Mouse (Mus musculus) lung, postnatal 36 days (tissue): Measurements from ENCODE around the gene Suox.
"Not testable (repeated sequence)": the region's sequence is repeated elsewhere in the genome, so short reads cannot be mapped to it uniquely, and the experiment has no call there.

ENCODE experiments used
- DNase-seq: peaks from one replicate; pipeline ENCODE4 v3.0.0; 2022; ENCODE audit warnings: mixed read lengths

Suox gene

DNA sequence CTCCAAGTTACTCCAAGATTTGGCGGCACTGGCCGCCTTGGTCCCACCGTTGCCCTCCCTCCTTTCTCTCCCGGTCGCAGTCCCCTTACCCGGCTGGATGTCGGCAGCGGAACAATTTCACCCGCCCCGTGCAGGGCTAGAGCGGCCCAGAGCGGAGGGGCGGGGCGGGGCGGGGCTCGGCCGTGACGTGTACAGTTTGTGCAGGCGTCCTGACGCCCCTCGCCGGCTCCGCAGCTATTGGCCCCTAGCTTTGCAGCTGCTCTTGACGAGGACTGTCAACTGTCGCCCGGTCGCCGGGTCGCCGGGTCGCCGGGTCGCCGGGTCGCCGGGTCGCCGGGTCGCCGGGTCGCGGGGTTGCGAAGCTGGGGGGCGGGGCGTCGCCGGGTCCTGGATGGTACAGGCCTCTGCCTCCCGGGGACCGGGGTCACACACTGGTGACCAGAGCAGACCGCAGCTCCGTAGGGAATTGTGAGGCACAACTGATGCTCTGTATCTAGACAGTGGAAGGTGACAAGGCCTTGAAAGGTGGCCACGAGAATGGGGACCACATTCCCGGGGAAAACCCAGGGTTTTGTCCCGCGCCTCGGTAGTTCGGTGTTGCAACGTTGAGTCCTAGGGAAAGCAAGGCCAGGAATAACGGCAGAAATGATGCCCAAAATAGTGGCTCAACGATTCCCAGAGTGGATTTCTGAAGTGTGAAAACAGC, at the start of gene Suox:
Gene Suox (minus strand): TSS at position 311 of the 706 bp plus-strand sequence.
- peak; percentile 89 for DNase-seq

DNA sequence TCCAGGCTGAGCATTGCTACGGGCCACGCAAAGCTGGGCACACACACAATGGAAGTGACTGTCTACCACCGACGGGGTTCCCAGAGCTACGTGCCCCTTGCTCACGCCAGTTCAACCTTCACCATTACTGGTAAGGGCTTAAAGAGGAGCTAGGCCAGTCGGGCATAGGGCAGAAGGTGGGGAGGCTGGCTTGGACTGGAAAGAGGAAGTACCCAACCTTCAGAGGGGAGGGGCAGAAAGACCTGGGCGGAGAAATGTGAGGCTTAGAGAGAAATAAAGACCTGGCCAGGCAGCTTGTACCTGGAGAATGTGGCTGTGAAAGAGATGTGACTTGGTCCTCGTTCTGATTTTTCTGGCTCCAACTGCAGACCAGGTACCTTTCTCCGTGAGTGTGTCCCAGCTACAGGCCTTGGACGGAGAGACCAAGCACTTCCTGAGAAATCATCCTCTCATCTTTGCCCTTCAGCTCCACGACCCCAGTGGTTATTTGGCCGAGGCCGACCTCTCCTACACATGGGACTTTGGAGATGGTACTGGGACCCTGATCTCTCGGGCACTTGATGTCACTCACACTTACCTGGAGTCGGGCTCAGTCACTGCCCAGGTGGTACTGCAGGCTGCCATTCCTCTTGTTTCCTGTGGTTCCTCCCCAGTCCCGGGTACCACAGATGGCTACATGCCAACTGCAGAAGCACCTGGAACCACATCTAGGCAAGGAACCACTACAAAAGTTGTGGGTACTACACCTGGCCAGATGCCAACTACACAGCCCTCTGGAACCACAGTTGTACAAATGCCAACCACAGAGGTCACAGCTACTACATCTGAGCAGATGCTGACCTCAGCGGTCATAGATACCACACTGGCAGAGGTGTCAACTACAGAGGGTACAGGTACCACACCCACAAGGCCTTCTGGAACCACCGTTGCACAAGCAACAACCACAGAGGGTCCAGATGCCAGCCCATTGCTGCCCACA, 42.0 kb upstream of the Suox start:
- peak; percentile 66 for DNase-seq

DNA sequence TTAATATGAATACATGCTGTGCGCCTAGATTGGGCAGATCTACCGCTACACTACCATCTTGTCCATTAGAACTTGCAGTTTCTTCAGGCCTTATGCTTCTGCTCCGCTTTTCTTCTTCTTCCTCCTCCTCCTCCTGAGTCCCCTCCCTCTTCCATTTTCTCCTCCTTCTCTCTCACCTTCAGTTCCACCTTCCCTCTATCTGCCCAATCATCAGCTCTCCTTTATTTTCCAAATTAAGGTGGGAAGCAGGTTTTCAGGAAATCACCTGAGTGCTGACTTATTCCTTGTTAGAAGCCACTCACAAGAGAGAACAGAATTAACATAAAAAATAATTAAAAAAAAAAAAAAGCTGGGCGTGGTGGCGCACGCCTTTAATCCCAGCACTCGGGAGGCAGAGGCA, 37.4 kb upstream of the Suox start:
- DNase-seq, result not testable (repeated sequence)

DNA sequence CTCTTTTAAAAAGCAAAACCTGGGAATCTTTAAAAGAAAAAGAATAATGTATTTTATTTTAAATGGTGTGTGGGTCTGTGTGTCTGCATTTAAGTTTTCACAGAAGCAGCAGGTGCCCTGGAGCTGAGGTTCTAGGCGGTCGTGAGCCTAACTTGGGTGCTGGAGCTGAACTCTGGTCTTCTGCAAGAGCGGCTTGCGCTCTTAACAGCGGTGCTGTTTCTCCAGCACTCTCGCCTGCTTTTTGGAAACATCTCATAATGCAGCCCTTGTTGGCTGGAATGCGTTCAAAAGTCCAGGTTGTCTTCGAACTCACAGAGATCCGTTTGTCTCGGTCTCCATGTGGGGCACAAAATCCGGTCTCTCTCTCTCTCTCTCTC, 31.4 kb upstream of the Suox start:
- DNase-seq, result no peak

DNA sequence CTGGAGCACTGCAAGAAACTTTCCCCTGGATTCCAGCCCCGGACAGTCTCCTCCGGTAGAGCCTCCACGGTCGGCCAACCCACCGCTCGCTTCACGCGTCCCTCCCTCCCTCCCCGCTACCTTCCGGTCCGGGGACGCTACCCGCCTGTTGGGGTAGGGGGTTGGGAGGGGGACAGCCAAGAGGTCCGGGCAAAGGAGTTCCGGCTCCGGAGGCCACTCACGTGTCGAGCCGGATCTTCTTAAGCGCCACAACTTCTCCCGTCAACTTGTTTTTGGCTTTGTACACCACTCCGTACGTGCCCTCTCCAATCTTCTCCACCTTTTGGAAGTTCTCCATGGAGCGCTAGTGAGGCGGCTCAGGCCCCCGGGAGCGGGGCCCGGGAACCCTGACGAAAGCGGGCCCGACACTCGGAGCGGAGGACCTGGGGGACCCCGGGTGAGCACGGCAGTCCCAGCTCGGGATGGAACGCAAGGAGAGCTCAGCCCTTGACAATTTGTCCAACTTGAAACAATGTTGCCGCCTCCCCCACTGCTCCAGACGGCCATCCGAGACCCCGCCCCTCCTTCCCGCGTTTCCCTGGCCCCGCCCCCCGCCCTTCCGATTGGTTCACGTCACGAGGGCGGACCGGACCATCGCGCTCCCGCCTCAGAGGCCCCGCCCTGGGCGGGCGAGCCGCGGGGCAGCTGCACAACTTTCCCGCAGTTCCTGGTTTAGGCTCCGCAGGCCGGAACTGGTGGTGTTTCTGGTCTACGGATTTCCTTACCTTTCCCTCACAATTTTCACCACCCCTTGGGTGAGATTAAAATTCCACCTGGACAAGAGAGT, 30.8 kb upstream of the Suox start, which contains the start of gene Cdk2:
Gene Cdk2 (minus strand): TSS at position 541 of the 826 bp plus-strand sequence.
- peak; percentile 96 for DNase-seq

DNA sequence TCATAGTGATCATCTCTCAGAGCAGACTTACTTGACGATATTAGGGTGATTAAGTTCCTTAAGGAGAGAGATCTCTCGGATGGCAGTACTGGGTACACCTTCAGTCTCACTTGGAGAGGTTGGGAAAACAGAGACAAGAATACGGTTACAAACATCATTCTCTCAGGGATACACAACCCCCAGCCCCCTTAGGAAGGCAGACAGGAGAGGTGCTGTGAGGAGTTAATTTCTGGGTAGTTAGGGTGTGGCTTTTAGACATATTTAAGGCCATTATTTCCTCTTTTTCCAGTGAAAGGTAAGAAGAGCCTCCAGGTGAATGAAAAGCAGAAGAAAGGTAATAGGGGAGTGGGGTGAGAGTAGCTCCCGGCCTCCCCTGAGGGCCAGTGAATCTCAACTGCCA, 30.0 kb upstream of the Suox start, which contains the start of gene Pmel:
Gene Pmel (plus strand): TSS at position 301 of the 400 bp plus-strand sequence.
- no peak for DNase-seq

DNA sequence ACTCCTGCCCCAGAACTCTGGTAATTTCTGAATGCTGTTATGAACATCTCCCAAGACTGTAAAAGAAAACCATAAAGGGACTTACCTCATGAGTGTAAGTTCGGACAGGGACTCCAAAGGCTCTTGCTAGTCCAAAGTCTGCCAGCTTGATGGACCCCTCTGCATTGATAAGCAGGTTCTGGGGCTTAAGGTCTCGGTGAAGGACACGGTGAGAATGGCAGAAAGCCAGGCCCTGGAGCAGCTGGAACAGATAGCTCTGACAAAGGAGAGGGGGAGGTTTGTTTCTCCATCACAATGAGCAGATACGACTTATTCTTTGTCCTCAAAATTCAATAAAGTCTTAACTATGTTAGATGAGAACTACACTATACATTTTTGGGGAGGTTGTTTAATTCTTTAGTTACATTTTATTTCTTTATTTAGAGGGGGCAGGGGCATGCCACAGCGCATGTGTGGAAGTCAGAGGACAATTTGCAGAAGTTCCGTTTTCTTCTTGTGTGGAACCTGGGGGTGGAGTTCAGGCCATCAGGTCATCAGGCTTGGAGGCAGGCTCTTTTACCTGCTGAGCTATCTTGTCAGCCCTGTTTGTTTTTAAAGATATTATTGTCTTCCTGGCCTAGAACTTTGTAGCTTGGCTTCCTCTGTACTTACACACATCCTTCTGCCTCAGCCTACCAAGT, 28.6 kb upstream of the Suox start:
- no peak for DNase-seq

DNA sequence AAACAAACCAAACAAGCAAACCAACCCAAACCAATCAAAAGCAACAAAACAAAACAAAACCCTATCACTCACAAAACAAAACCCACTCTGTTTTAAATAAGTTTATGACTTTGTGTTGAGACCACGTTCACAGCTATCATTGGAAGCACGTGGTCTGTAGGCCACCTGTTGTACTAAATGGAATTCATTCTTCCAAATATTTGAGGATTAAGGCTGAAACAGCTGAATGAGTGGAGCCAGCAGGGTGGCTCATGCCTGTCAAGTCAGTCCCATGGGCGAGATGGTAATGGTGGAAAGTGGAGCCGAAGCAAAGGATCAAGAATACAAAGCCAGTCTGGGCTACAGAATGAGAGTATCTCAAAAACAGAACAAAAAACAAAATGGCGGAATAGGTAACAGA, 26.8 kb upstream of the Suox start:
- DNase-seq, result no peak

DNA sequence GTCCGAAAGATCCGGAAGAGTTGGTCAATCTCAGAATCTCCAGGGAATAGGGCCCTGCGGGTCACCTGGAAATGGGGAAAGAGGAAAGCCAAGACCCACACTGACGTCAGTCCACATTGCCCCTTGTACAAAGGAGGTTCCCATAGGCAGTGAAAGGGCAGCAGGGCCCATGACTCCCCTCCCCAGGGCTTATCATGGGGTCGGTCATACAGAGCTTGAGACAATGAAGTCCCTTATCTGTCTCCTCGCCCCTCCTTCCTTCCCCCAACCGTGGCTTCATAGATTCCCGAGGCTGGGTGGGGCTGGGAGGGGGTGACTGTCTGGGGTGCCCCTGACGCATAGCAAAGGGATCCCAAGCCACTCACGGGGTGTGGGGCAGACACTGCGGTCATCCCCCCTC, 25.7 kb upstream of the Suox start:
- no peak for DNase-seq

DNA sequence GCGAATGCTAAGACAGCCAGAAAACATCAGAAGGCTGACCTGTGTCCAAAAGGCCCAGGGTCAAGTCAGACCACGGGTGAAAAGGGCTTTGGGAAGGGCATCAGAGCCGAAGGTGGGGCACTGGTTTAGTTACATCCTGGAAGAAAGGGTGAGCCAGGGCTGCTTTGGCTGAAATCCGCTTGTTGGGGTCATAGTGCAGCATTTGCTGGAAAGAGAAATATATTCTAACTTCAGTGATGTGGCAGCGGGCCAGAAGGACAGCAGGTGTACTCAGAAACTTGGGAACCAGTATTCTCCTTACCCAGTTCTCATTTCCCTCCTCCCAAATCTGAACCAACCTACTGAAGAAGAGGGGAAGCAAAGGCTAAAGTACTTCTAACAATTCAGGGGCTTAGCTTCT, 25.1 kb upstream of the Suox start:
- DNase-seq, result no peak

DNA sequence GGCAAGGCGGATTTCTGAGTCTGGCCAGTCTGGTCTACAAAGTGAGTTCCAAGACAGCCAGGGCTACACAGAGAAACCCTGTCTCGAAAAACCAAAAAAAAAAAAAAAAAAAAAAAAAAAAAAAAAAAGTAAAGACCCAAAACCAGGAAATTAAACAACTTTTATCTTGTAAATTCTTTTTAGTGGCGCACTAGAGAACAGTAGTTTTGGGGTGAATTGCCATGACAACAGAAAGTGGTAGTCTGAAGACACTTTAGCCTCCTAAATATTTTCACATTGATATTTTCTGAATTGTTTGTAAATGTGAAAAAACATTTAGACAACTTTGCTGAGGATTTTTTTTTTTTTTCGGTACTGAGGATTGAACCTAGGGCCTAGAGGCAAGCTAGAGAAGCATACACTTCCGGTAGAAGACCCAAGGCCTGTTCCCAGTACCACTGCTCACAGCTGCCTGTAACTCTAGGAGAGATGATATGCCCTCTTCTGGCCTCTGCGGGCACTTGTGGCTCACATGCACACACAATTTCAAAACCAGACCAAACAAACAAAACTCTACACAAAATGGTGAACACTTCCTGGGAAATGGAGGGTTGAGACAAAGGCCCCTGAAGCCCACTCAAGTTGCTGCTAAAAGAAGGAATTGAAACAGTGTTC, 23.3 kb upstream of the Suox start:
- no peak for DNase-seq

DNA sequence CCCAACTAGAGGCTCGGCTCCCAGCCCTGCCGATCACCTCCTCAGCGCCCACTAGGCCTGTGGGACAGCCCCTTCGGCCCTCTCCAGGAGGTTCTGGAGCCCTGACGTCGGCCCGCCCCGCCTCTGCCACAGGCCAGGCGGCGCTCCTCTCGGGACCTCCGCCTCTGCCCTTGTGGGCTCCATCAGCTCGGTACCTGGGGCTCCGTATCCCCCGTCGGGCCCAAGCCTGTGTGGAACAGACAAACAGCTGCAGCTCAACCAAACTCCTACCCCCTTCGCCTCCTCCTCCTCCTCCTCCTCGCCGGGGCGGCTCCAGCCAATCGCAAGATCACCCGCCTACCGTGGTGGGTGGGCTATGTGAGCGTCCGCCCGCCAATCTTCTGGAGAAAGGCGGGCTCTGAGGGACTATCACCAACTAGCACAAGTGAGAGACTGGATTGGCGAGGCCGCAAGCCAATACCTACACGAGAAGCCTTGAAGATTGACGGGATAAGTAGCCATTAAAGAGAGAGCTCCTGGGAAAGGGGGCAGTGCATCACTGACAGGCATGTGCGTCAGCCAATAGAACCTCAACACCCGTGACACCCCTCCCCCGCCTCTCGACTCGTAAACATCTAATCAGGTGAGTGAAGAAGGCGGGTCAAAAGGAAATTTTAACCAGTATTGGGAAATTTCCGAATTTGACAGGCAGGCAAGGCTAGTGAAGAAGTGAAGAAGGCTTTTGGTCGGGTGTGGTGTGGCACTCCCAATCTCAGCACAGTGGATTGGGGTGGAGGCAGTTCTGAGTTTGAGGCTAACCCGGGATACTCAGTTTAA, 22.3 kb upstream of the Suox start, which contains the start of gene Rab5b:
Gene Rab5b (minus strand): TSS at position 273 of the 816 bp plus-strand sequence.
- DNase-seq, result peak; percentile 99

DNA sequence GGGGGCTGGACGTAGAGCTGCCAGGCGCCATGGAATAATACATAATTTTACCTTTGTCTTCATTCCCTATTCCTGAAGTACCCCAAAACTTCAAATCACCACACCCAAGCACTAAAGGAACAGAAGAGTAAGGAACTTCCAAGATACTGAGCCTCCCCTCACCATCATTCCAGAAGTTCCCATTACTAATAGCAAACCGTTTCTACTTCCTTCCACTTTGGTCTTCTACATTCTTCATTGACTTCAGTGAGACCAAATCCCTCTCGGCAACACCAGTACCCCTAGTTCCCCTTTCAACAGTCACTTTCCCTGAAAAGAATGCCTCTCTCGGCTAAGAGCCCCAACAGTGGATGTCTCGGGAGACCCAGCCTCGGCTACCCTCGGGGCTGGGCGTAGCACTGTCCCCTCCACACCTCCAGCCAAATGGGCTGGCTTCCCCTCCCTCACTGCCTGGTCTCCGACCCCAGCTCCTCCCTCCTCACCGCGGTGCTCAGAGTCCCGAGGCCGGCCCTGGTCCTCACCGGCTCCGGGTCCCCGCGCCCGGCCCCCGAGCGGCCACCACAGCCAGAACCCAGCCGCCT, 21.6 kb upstream of the Suox start:
- DNase-seq, result no peak

DNA sequence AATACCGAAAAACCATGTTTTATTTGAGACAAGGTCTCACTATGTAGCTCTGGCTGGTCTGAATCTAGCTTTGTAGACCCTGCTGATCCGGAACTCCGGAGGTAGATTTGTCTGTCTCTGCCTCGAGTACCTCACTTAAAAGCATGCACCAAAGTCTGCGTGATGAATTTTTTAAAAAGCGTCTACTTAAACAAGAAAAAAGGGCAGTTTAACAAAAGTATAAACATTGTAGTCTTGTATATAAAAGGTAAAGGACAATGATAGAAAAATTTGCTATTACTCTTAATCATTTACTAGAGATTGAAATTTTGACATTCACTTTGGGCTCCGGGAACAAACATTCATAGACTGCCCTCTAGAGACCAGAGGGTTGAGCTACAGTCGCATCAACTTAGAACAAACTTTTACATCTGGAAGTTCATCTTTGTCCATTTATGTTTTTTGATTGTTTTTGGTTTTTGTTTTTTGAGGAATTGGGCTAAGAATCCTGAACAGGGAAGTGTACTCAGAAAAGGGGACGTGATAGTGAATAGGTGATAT, 666 bp upstream of the Suox start:
- DNase-seq, result peak; percentile 75

DNA sequence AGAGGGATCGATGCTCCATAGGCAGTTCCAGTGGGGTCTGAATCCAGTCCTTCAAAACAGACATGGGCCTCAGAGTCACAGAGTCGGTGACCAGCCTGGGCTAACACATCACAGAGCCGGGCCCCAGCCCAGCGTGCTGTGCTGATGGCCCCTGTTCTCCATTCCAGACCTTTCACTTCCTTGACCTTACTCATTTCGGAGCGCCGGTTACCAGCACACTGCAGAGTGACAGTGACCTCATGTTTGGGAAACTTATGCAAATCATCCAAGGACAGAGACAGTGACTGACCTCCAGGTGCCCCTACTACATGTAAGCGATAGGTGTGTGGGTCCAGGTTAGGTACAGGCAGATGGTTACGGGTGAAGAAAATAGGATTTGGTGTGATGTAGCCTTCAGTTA, 2.7 kb downstream of the Suox start:
- DNase-seq, result no peak

DNA sequence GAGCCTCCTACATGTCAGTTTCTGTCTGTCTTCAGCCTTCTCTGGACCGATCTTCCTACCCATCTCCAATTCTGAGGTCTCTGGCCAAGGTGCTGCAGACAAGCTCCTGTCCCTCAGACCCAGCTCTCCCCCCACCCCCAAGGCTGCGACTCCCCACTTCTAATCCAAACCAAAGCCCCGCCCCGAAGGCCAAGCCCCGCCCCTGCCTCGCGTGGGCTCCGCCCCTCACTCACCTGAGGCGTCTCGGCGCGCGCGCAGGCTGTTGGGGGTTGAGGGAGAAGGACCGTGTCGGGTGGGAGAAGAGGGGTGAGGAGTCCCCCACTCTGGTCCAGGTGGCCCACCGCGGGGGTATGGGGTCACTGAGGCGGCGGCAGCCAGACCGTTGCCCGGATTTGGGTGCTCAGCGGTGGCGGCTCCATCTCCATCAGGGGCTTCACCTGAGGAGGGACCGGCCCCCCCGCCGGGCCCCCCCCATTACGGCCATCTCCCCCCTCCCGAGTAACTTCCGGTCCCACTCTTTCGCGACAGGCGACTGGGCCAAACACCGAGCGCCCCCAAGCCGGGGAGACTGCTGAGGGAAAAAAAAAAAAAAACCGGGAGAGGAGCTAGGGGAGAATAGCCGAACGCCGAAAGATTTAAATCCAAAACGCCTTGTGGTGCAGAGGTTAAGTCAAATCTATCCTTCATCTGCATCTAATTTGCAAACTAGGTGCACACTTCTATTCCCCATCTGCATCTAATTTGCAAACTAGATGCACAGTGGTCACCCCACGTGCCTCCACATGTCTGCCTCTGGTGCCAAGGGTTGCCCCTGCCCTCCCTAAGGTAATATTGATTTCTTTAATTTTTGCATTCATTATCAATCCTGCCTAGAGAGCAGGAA, 4.8 kb downstream of the Suox start:
- peak; percentile 80 for DNase-seq

DNA sequence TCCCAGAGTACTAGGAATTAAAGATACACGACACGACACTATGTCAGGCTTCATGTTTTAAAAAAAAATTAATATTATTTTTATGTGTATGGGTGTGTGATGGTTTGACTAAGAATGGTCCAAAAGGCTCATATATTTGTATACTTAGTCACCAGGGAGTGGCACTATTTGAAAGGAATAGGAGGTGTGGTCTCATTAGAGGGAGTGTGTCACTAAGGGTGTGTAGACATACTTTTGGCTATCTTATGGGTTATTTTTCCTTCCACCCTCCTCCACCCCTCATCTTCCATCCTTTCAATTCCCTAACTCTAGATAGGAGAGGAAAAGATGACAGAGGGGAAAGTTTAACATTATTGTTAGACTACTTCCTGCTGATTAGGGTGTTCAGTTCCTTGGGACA, 8.1 kb downstream of the Suox start:
- no peak for DNase-seq

DNA sequence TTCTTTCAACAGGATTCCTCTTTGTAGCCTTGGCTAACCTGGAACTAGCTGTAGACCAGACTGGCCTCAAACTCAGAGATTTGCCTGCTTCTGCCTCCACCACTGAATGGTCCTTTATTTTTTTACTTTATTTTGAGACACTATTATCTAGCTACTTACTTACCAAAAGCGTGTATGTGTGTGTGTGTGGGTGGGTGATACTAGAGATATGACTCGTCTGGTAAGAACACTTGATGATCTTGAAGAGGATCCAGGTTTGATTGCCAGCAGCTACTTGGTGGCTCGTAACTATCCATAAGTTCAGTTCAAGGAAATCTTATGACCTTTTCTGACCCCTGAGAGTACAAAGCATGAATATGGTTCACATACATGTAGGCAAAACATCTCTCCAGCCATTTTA, 8.6 kb downstream of the Suox start:
- DNase-seq, result no peak

DNA sequence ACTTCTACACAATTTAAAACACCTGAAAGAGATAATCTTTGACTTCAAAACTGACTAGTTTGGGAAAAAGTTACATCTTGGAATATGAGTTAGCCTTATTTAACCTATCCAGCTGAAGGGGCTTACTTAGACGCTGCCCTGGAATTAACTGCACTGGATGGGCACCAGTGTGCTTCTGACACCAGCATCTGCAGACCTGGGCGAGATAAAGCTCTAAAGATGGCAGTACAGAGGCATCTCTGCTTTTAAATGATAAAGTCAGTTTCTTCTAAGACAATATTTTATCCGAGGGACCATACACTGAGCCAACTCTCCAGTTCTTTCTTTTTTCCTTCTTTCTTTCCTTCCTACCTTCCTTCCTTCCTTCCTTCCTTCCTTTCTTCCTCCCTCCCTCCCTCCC, 9.1 kb downstream of the Suox start:
- no peak for DNase-seq
